ENCODE assay signal across 8 mouse cellular contexts in genomic region chr5:31094100-31094798, GRCm38 (mm10). TPM values are rescaled to one million over a fixed set of nuclear protein-coding genes. Genes with fewer than 3 reads are reported as not detected.
DNase-seq lines count a peak whose midpoint lies in the region; ATAC-seq lines count a peak whose summit lies in the region.

No protein-coding gene starts in this region.

- no peaks in the 10 kb centered on the region for H3K36me3 ChIP-seq in kidney, embryonic 15.5 days
- no peaks in the 10 kb centered on the region for H3K36me3 ChIP-seq in hindbrain, embryonic 16.5 days (ENCODE audit: control insufficient read depth, insufficient read depth, low read length)

- H3K4me1 ChIP-seq in kidney, embryonic 15.5 days = peaks cover 36% of the 10 kb centered on the region
- H3K4me1 ChIP-seq in hindbrain, embryonic 16.5 days (ENCODE audit: control insufficient read depth, insufficient read depth, low read depth, low read length) = peaks cover 24% of the 10 kb centered on the region

- no peaks in the 10 kb centered on the region for H3K9me3 ChIP-seq in kidney, embryonic 15.5 days (replicated peaks)
- no peaks in the 10 kb centered on the region for H3K9me3 ChIP-seq in hindbrain, embryonic 16.5 days (ENCODE audit: control insufficient read depth, low read length)

- H3K4me2 ChIP-seq in kidney, embryonic 15.5 days = peak overlapping the region; percentile 76
- H3K4me2 ChIP-seq in hindbrain, embryonic 16.5 days (ENCODE audit: low read length) = peak overlapping the region; percentile 68

- H3K27ac ChIP-seq in kidney, embryonic 15.5 days = no peak overlapping the region
- no peak overlapping the region for H3K27ac ChIP-seq in hindbrain, embryonic 16.5 days (ENCODE audit: low read depth, low read length)

- H3K4me3 ChIP-seq in kidney, embryonic 15.5 days (replicated peaks) = peak overlapping the region; percentile 44
- peak overlapping the region; percentile 50 for H3K4me3 ChIP-seq in hindbrain, embryonic 16.5 days (ENCODE audit: low read length)

- H3K9ac ChIP-seq in kidney, embryonic 15.5 days = no peak overlapping the region
- H3K9ac ChIP-seq in hindbrain, embryonic 16.5 days (ENCODE audit: low read depth, low read length) = peak overlapping the region; percentile 14; the same call in 1 of the 2 replicates

- WGBS in kidney, embryonic 15.5 days = 2% methylated on average over 29 of the region's 29 CpGs
- WGBS in hindbrain, embryonic 16.5 days = 2% methylated on average over 29 of the region's 29 CpGs

- H3K27me3 ChIP-seq in kidney, embryonic 15.5 days = peaks cover 100% of the 10 kb centered on the region
- H3K27me3 ChIP-seq in hindbrain, embryonic 16.5 days (replicated peaks; ENCODE audit: control insufficient read depth, insufficient read depth, low read length) = peaks cover 39% of the 10 kb centered on the region

- no peak for DNase-seq in kidney, postnatal 14 days
- peak; percentile 53 for DNase-seq in brain, adult 2 months (ENCODE audit: low read depth, low spot score)
- peak; percentile 67 for DNase-seq in naive thymus-derived CD4-positive, alpha-beta T cell, adult 2 months (ENCODE audit: low read depth)
- no peak for DNase-seq in urinary bladder, adult 2 months (ENCODE audit: low spot score)
- DNase-seq in spleen, adult 18-20 months = no peak
- DNase-seq in adrenal gland, adult 8-10 months = no peak

- no peak for ATAC-seq in kidney, embryonic 15.5 days (replicated peaks; ENCODE audit: low FRiP score)
- ATAC-seq in hindbrain, embryonic 16.5 days = no peak

RNA-seq across cellular contexts. Expression of gene Dnajc5g, which starts 11.8 kb away (rescaled TPM):
- polyA plus RNA-seq in kidney, embryonic 15.5 days (2015; fragmentation: Nextera tagmentation; extraction: Ambion mirVana) = not detected in 2 replicates
- not detected in 2 replicates for polyA plus RNA-seq in hindbrain, embryonic 16.5 days (2015; fragmentation: Nextera tagmentation; extraction: Ambion mirVana)
- not detected in 2 replicates for polyA plus RNA-seq in urinary bladder, adult 2 months (2012; rRNA removed)
- total RNA-seq in adrenal gland, adult 8-10 months (2022) = not detected

RNA-seq across cellular contexts. Expression of gene Slc30a3, which starts 13.8 kb away (rescaled TPM):
- 2.8 and 3.1 TPM in 2 replicates for polyA plus RNA-seq in kidney, embryonic 15.5 days (2015; fragmentation: Nextera tagmentation; extraction: Ambion mirVana)
- 44.3 and 52.7 TPM in 2 replicates for polyA plus RNA-seq in hindbrain, embryonic 16.5 days (2015; fragmentation: Nextera tagmentation; extraction: Ambion mirVana)
- 0.04 TPM in 1 of 2 replicates, not detected in the other for polyA plus RNA-seq in urinary bladder, adult 2 months (2012; rRNA removed)
- total RNA-seq in adrenal gland, adult 8-10 months (2022) = under 1 TPM in 1 of 4 experiments, not detected in 3; 0.28 TPM

RNA-seq across cellular contexts. Expression of gene Trim54, which starts 22.3 kb away (rescaled TPM):
- polyA plus RNA-seq in kidney, embryonic 15.5 days (2015; fragmentation: Nextera tagmentation; extraction: Ambion mirVana) = 1.2 and 1.6 TPM in 2 replicates
- 1.00 TPM in 1 of 2 replicates, not detected in the other for polyA plus RNA-seq in hindbrain, embryonic 16.5 days (2015; fragmentation: Nextera tagmentation; extraction: Ambion mirVana)
- not detected in 2 replicates for polyA plus RNA-seq in urinary bladder, adult 2 months (2012; rRNA removed)
- total RNA-seq in adrenal gland, adult 8-10 months (2022) = not detected

RNA-seq across cellular contexts. Expression of gene Cad, which starts 39.7 kb away (rescaled TPM):
- 32.5 and 36.2 TPM in 2 replicates for polyA plus RNA-seq in kidney, embryonic 15.5 days (2015; fragmentation: Nextera tagmentation; extraction: Ambion mirVana)
- polyA plus RNA-seq in hindbrain, embryonic 16.5 days (2015; fragmentation: Nextera tagmentation; extraction: Ambion mirVana) = 11.6 and 16.8 TPM in 2 replicates
- polyA plus RNA-seq in urinary bladder, adult 2 months (2012; rRNA removed) = 14.6 and 14.8 TPM in 2 replicates
- total RNA-seq in adrenal gland, adult 8-10 months (2022) = 10 to 100 TPM; 23.1 to 52.0 (median 33.6) TPM

RNA-seq across cellular contexts. Expression of gene Ucn, which starts 44.4 kb away (rescaled TPM):
- polyA plus RNA-seq in kidney, embryonic 15.5 days (2015; fragmentation: Nextera tagmentation; extraction: Ambion mirVana) = not detected in 2 replicates
- polyA plus RNA-seq in hindbrain, embryonic 16.5 days (2015; fragmentation: Nextera tagmentation; extraction: Ambion mirVana) = not detected in 2 replicates
- polyA plus RNA-seq in urinary bladder, adult 2 months (2012; rRNA removed) = not detected in 2 replicates
- total RNA-seq in adrenal gland, adult 8-10 months (2022) = not detected

Comparison
In these comparisons a context has a peak if more than half of its experiments do, and no peak if none do; other contexts are left out.
1. DNase-seq: peak in brain, adult 2 months (single experiment) and naive thymus-derived CD4-positive, alpha-beta T cell, adult 2 months (single experiment); none in kidney, postnatal 14 days (single experiment), urinary bladder, adult 2 months (single experiment), spleen, adult 18-20 months (0 of 2) and adrenal gland, adult 8-10 months (single experiment).
2. RNA of gene Slc30a3, which starts 13.8 kb away (polyA plus RNA-seq): 44.3 to 52.7 TPM in hindbrain, embryonic 16.5 days; 2.8 to 3.1 TPM in kidney, embryonic 15.5 days and 0.04 TPM in urinary bladder, adult 2 months; every median in the first group is over 10 times any median in the second.